Mouse (Mus musculus): ENCODE measurements around the gene Npc2. TPM values are rescaled to one million over a fixed set of nuclear protein-coding genes. Genes with fewer than 3 reads are reported as not detected.

Npc2 gene
- polyA plus RNA-seq, 1 experiment: 264 TPM

GRCm38 (mm10) chr12:84765506-84765905 lies 7.4 kb downstream of the Npc2 start:
- Histone ChIP-seq H3K27ac (replicated peaks; ENCODE audit: low read depth, low read length) (no peak overlapping the region), H3K4me1 (ENCODE audit: control insufficient read depth, insufficient read depth, insufficient read length, low read length) (peaks cover 27% of the 10 kb centered on the region), H3K4me3 (ENCODE audit: insufficient read depth, low read depth, low read length) (no peak overlapping the region)

- H3K4me1 ChIP-seq (ENCODE audit: control insufficient read depth, insufficient read depth, insufficient read length, low read length): peaks cover 25% of the 10 kb centered on the region
- no peak overlapping the region for H3K4me3 ChIP-seq (ENCODE audit: insufficient read depth, low read depth, low read length)
- H3K27ac ChIP-seq (replicated peaks; ENCODE audit: low read depth, low read length): no peak overlapping the region
Measured at GRCm38 (mm10) chr12:84764756-84765155, 8.2 kb downstream of the Npc2 start.

GRCm38 (mm10) chr12:84763577-84764218 lies 9.3 kb downstream of the Npc2 start:
- Histone ChIP-seq H3K4me3 (ENCODE audit: insufficient read depth, low read depth, low read length) (no peak overlapping the region), H3K27ac (replicated peaks; ENCODE audit: low read depth, low read length) (no peak overlapping the region), H3K4me1 (ENCODE audit: control insufficient read depth, insufficient read depth, insufficient read length, low read length) (peaks cover 25% of the 10 kb centered on the region)

GRCm38 (mm10) chr12:84762532-84762931 lies 10.4 kb downstream of the Npc2 start:
- Histone ChIP-seq H3K27ac (replicated peaks; ENCODE audit: low read depth, low read length) (peak overlapping the region; percentile 69), H3K4me1 (ENCODE audit: control insufficient read depth, insufficient read depth, insufficient read length, low read length) (peaks cover 20% of the 10 kb centered on the region), H3K4me3 (ENCODE audit: insufficient read depth, low read depth, low read length) (no peak overlapping the region)

- Histone ChIP-seq H3K4me3 (ENCODE audit: insufficient read depth, low read depth, low read length) (no peak overlapping the region), H3K27ac (replicated peaks; ENCODE audit: low read depth, low read length) (no peak overlapping the region), H3K4me1 (ENCODE audit: control insufficient read depth, insufficient read depth, insufficient read length, low read length) (peaks cover 16% of the 10 kb centered on the region)
Measured at GRCm38 (mm10) chr12:84759063-84759462, 13.9 kb downstream of the Npc2 start.

GRCm38 (mm10) chr12:84756016-84756415 lies 16.9 kb downstream of the Npc2 start:
- Histone ChIP-seq H3K4me3 (ENCODE audit: insufficient read depth, low read depth, low read length) (no peak overlapping the region), H3K27ac (replicated peaks; ENCODE audit: low read depth, low read length) (no peak overlapping the region), H3K4me1 (ENCODE audit: control insufficient read depth, insufficient read depth, insufficient read length, low read length) (no peaks in the 10 kb centered on the region)

- Histone ChIP-seq H3K27ac (replicated peaks; ENCODE audit: low read depth, low read length) (no peak overlapping the region), H3K4me3 (ENCODE audit: insufficient read depth, low read depth, low read length) (no peak overlapping the region), H3K4me1 (ENCODE audit: control insufficient read depth, insufficient read depth, insufficient read length, low read length) (no peaks in the 10 kb centered on the region)
Measured at GRCm38 (mm10) chr12:84755008-84755695, 17.8 kb downstream of the Npc2 start.

- Histone ChIP-seq H3K4me1 (ENCODE audit: control insufficient read depth, insufficient read depth, insufficient read length, low read length) (no peaks in the 10 kb centered on the region), H3K27ac (replicated peaks; ENCODE audit: low read depth, low read length) (peak overlapping the region; percentile 50; the same call in 1 of the 2 replicates), H3K4me3 (ENCODE audit: insufficient read depth, low read depth, low read length) (no peak overlapping the region)
Measured at GRCm38 (mm10) chr12:84752131-84752977, 20.6 kb downstream of the Npc2 start.

GRCm38 (mm10) chr12:84750661-84751060 lies 22.3 kb downstream of the Npc2 start:
- no peaks in the 10 kb centered on the region for H3K4me1 ChIP-seq (ENCODE audit: control insufficient read depth, insufficient read depth, insufficient read length, low read length)
- no peak overlapping the region for H3K27ac ChIP-seq (replicated peaks; ENCODE audit: low read depth, low read length)
- no peak overlapping the region for H3K4me3 ChIP-seq (ENCODE audit: insufficient read depth, low read depth, low read length)

- H3K4me1 ChIP-seq (ENCODE audit: control insufficient read depth, insufficient read depth, insufficient read length, low read length): no peaks in the 10 kb centered on the region
- no peak overlapping the region for H3K27ac ChIP-seq (replicated peaks; ENCODE audit: low read depth, low read length)
- no peak overlapping the region for H3K4me3 ChIP-seq (ENCODE audit: insufficient read depth, low read depth, low read length)
Measured at GRCm38 (mm10) chr12:84748134-84748533, 24.8 kb downstream of the Npc2 start.

- Histone ChIP-seq H3K27ac (replicated peaks; ENCODE audit: low read depth, low read length) (no peak overlapping the region), H3K4me3 (ENCODE audit: insufficient read depth, low read depth, low read length) (no peak overlapping the region), H3K4me1 (ENCODE audit: control insufficient read depth, insufficient read depth, insufficient read length, low read length) (no peaks in the 10 kb centered on the region)
Measured at GRCm38 (mm10) chr12:84745700-84746099, 27.3 kb downstream of the Npc2 start.

GRCm38 (mm10) chr12:84743496-84743895 lies 29.5 kb downstream of the Npc2 start:
- H3K4me1 ChIP-seq (ENCODE audit: control insufficient read depth, insufficient read depth, insufficient read length, low read length): no peaks in the 10 kb centered on the region
- no peak overlapping the region for H3K27ac ChIP-seq (replicated peaks; ENCODE audit: low read depth, low read length)

GRCm38 (mm10) chr12:84733366-84733765 lies 39.6 kb downstream of the Npc2 start:
- no peak overlapping the region for H3K27ac ChIP-seq (replicated peaks; ENCODE audit: low read depth, low read length)
- no peak overlapping the region for H3K4me3 ChIP-seq (ENCODE audit: insufficient read depth, low read depth, low read length)
- H3K4me1 ChIP-seq (ENCODE audit: control insufficient read depth, insufficient read depth, insufficient read length, low read length): no peaks in the 10 kb centered on the region

More at GRCm38 (mm10) chr12:84743496-84743895, 29.5 kb downstream of the Npc2 start:
- H3K4me3 ChIP-seq (ENCODE audit: insufficient read depth, low read depth, low read length): no peak overlapping the region

- H3K4me1 ChIP-seq (ENCODE audit: control insufficient read depth, insufficient read depth, insufficient read length, low read length): no peaks in the 10 kb centered on the region
- no peak overlapping the region for H3K27ac ChIP-seq (replicated peaks; ENCODE audit: low read depth, low read length)
- H3K4me3 ChIP-seq (ENCODE audit: insufficient read depth, low read depth, low read length): no peak overlapping the region
Measured at GRCm38 (mm10) chr12:84728421-84728820, 44.5 kb downstream of the Npc2 start.

GRCm38 (mm10) chr12:84727434-84727833 lies 45.5 kb downstream of the Npc2 start:
- H3K4me1 ChIP-seq (ENCODE audit: control insufficient read depth, insufficient read depth, insufficient read length, low read length): no peaks in the 10 kb centered on the region
- no peak overlapping the region for H3K27ac ChIP-seq (replicated peaks; ENCODE audit: low read depth, low read length)
- H3K4me3 ChIP-seq (ENCODE audit: insufficient read depth, low read depth, low read length): no peak overlapping the region
